Mouse (Mus musculus) hindbrain, embryonic 14.5 days (tissue): ENCODE measurements around the gene Eif2ak3. TPM values are rescaled to one million over a fixed set of nuclear protein-coding genes. Genes with fewer than 3 reads are reported as not detected.

Experiments used
- ATAC-seq: fragments of 200-750 bp; cut with Nextera tagmentation; 2 replicates; pipeline ENCODE4 v1.8.0; 2017; ENCODE audit warnings: moderate number of reproducible peaks, mild to moderate bottlenecking, moderate TSS enrichment, moderate library complexity; ENCODE audit not compliant: low FRiP score
- DNase-seq: peaks from one replicate; pipeline ENCODE4 v3.0.0-alpha.2; 2015; ENCODE audit warnings: low spot score
- H3K27ac ChIP-seq: fragments of 300-500 bp; sonication (generic); 2 replicates; pipeline ENCODE4 v1.5.1; 2014; ENCODE audit warnings: mild to moderate bottlenecking, moderate library complexity
- H3K27me3 ChIP-seq: fragments of 300-500 bp; sonication (generic); 2 replicates; pipeline ENCODE4 v1.6.1; 2014; ENCODE audit warnings: mild to moderate bottlenecking, low read length, mixed read lengths; ENCODE audit not compliant: control insufficient read depth, insufficient read depth
- H3K36me3 ChIP-seq: fragments of 300-500 bp; sonication (generic); replicated peaks from 2 replicates; pipeline ENCODE4 v1.6.1; 2014; ENCODE audit not compliant: control insufficient read depth, insufficient read depth
- H3K4me1 ChIP-seq: fragments of 300-500 bp; sonication (generic); replicated peaks from 2 replicates; pipeline ENCODE4 v1.6.1; 2014; ENCODE audit warnings: antibody characterized with exemption, low read length, mixed read lengths; ENCODE audit not compliant: control insufficient read depth, insufficient read depth
- H3K4me2 ChIP-seq: fragments of 300-500 bp; sonication (generic); replicated peaks from 2 replicates; pipeline ENCODE4 v1.6.1; 2014; ENCODE audit warnings: mild to moderate bottlenecking, moderate library complexity
- H3K4me3 ChIP-seq: fragments of 300-500 bp; sonication (generic); replicated peaks from 2 replicates; pipeline ENCODE4 v1.5.1; 2014; ENCODE audit warnings: mild to moderate bottlenecking, low read length
- H3K9ac ChIP-seq: fragments of 300-500 bp; sonication (generic); 2 replicates; pipeline ENCODE4 v1.6.1; 2014
- H3K9me3 ChIP-seq: fragments of 300-500 bp; sonication (generic); 2 replicates; pipeline ENCODE4 v1.6.1; 2016; ENCODE audit warnings: low read length; ENCODE audit not compliant: control insufficient read depth
- WGBS: fragments of 180-500 bp; shearing (Covaris S2); extraction: QIAGEN DNeasy Blood & Tissue Kit; methylation state at CpG from one replicate; pipeline ENCODE4 v1.1.7; 2014; 5-methylcytosine and 5-hydroxymethylcytosine counted together
- polyA plus RNA-seq: library from polyadenylated mRNA; unstranded; fragments of >200 nt; fragmentation: Nextera tagmentation; extraction: Ambion mirVana; gene quantifications from 2 replicates; pipeline ENCODE4 v1.2.1, GENCODE M21; 2014

Eif2ak3 gene
- polyA plus RNA-seq, 1 experiment from 2014 or later = 13.0 TPM

DNA sequence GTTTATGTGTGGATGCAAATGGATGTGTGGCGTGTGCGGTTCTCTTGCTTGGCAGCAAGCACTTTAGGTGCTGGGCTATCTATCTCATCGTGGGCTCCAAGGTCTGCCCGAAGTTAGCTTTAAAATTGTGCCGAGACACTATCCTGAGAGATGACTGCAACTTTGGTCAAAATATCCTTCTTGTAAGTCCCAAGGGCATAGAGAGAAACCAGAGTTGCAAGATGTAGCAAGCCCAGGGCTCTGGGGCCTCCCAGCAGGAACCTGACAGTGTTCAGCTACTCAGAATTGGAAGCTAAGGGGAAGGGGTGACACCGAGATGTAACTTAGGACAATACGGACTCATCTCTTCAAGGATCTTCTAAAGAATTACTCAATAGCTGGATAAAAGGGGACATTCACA is 65.3 kb downstream of the Eif2ak3 start:
- Histone ChIP-seq H3K36me3 (peaks cover 22% of the 10 kb centered on the region), H3K27me3 (no peaks in the 10 kb centered on the region), H3K9me3 (no peaks in the 10 kb centered on the region), H3K4me2 (no peak overlapping the region), H3K4me3 (no peak overlapping the region), H3K4me1 (peaks cover 6% of the 10 kb centered on the region), H3K9ac (no peak overlapping the region), H3K27ac (no peak overlapping the region)
- 85% methylated on average over 7 of the region's 7 CpGs for WGBS
- DNase-seq (no peak), ATAC-seq (no peak)

DNA sequence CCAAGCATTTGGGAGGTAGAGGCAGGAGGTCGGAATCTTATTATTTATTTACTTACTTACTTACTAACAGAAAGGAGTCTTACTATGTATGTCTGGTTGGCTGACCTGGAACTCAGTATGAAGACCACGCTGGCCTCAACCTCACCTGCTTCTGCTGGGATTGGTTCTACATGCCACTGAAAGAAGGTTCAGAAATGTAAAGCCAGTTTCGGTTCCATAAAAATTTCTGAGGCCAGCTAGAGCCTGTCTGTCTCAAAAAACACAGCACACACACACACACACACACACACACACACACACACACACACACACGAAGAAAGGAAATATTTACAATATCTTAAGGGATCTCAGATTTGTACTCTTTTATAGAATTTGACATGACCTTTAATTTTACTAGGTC is 66.0 kb downstream of the Eif2ak3 start:
- Histone ChIP-seq H3K4me1 (peaks cover 6% of the 10 kb centered on the region), H3K9ac (no peak overlapping the region), H3K9me3 (no peaks in the 10 kb centered on the region), H3K27me3 (no peaks in the 10 kb centered on the region), H3K4me3 (no peak overlapping the region), H3K27ac (no peak overlapping the region), H3K36me3 (peaks cover 18% of the 10 kb centered on the region), H3K4me2 (no peak overlapping the region)
- 70% methylated on average over 4 of the region's 4 CpGs for WGBS
- ATAC-seq = no peak
- no peak for DNase-seq

DNA sequence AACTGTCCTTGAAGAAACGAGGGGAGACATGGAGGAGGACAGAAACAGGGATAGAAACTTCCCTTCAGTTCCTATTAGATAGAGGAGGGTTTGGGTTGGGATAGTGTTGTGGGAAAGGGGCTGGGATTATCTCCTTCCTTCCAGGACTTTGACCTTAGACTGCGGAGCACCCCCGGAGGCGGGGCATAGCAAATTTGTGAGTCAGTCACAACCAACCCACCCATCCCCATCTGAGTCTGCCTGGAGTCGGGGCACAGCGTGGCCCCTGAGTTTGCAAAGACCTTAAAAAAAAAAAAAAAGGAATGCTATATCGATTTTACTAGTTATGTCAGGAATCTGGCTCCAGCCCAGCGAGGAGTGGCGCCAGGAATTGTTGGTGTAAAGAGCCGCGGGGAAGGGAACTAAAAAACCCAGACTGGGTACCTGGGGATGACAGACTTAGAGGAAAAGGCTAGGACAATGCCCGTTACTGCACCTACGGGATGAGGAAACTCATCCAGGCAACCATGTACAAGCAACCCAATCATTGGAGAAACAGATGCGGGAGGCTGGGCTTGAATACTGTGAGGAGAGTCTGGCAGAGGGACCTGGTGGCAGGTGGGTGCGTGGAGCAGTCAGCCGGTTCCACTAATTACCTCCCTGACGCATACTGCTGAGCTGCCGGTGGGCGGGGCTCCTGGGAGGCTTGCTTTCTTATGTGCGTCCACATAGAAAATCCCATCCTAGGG is 67.5 kb downstream of the Eif2ak3 start:
- H3K4me2 ChIP-seq = peak overlapping the region; percentile 45
- peak overlapping the region; percentile 24; the same call in 1 of the 2 replicates for H3K9ac ChIP-seq
- WGBS = 19% methylated on average over 20 of the region's 20 CpGs
- H3K36me3 ChIP-seq = 0 out of 2 replicates have a peak, but pooled peaks cover 3% of the 10 kb centered on the region
- DNase-seq = peak; percentile 30
- peaks cover 6% of the 10 kb centered on the region for H3K4me1 ChIP-seq
- peak overlapping the region; percentile 12 for H3K4me3 ChIP-seq
- no peaks in the 10 kb centered on the region for H3K27me3 ChIP-seq
- ATAC-seq = peak; percentile 62; the same call in 1 of the 2 replicates
- H3K9me3 ChIP-seq = no peaks in the 10 kb centered on the region
- no peak overlapping the region for H3K27ac ChIP-seq

DNA sequence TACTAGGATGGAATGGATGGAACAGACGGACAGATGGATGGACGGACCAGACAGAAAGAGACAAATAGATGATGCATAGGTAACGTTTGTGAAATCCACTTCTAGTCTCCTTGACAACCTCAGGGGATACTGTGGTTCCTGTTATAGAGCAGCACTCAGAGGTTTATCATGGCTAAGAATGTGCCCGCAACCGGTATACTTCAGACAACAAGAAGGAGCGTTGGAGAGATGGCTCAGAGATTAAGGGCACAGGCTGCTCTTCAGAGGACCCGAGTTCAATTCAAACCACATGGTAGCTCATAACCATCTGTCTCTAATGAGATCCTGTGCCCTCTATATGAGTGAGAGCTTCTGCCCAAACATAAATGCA is 68.1 kb downstream of the Eif2ak3 start:
- peaks cover 6% of the 10 kb centered on the region for H3K4me1 ChIP-seq
- no peak overlapping the region for H3K27ac ChIP-seq
- H3K27me3 ChIP-seq = no peaks in the 10 kb centered on the region
- H3K4me2 ChIP-seq = peak overlapping the region; percentile 45
- 68% methylated on average over 7 of the region's 7 CpGs for WGBS
- no peak overlapping the region for H3K4me3 ChIP-seq
- H3K9ac ChIP-seq = no peak overlapping the region
- H3K36me3 ChIP-seq = no peaks in the 10 kb centered on the region
- peak; percentile 29; the same call in 1 of the 2 replicates for ATAC-seq
- no peak for DNase-seq
- no peaks in the 10 kb centered on the region for H3K9me3 ChIP-seq

DNA sequence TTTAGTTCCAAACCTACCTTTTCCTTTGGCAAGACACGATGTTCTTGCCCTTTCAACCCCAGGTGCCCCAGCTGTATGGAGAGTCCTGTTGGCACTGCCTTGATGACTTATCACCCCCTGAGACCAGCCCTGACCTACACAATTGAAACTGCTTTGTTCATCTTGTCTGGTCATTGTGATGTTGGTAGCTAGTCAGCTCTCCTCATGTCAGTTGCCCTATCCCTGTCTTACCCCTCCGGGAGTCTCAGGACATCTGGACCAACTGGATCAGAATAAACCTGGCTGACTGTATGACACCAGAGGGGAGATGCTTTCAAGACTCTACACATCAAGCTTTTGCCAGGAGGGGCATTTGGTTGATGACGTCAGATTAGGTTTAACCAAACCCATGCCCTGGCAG is 74.5 kb downstream of the Eif2ak3 start, which contains the start of gene Tex37:
Tex37 (minus strand) TSS at position 101 of the 400 bp plus-strand sequence.
- Histone ChIP-seq H3K36me3 (no peaks in the 10 kb centered on the region), H3K27me3 (no peaks in the 10 kb centered on the region), H3K4me1 (peaks cover 10% of the 10 kb centered on the region; the same call in 1 of the 2 replicates), H3K27ac (no peak within 1 kb of the TSS), H3K9me3 (no peaks in the 10 kb centered on the region), H3K9ac (no peak within 1 kb of the TSS), H3K4me3 (no peak within 1 kb of the TSS), H3K4me2 (no peak within 1 kb of the TSS)
- DNase-seq = no peak
- 89% methylated on average over 3 of the region's 3 CpGs for WGBS
- ATAC-seq = no peak

DNA sequence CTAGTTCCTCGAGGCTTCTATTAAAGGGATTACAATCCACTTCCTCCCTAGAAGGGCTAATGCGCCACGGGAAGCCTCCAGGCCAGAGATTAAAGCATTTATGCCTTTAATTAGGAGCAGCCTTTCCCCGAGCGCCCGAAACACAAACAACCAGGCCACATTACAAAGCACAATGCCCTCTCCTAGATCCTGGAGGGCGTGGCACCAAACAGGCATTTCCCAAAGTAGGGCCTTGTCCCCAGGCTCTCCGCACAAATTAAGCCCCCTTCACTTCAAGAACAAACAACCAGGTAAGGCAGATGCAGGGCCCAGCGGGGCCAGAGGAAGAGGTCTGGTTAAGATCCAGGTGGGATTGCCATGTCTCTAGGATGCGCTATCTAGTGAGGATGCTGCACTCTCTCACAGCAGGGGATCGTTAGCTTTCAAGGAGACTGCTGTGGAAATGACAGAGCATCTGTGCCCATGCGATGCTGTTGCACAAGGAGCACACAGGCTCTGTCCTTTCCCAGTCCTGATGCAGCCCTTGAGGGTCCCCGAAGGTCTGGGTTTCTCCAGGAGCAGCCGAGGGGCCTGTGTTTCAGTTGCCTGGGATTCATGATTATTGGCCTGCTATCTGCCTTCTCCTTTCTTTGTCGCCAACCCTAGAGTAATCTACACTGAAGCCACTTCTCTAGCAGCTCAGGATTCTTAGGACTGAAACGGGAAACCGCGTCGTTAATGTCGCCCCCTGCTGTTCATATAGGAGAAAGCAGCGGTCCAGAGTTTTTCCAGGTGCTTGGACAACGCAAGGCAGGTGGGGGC is 77.2 kb downstream of the Eif2ak3 start:
- Histone ChIP-seq H3K4me2 (peak overlapping the region; percentile 51), H3K4me3 (peak overlapping the region; percentile 14; the same call in 1 of the 2 replicates), H3K36me3 (no peaks in the 10 kb centered on the region), H3K27ac (peak overlapping the region; percentile 78), H3K9ac (peak overlapping the region; percentile 56), H3K9me3 (no peaks in the 10 kb centered on the region), H3K27me3 (no peaks in the 10 kb centered on the region), H3K4me1 (peaks cover 10% of the 10 kb centered on the region; the same call in 1 of the 2 replicates)
- DNase-seq (peak; percentile 82), ATAC-seq (peak; percentile 76)
- WGBS = 3% methylated on average over 22 of the region's 22 CpGs

DNA sequence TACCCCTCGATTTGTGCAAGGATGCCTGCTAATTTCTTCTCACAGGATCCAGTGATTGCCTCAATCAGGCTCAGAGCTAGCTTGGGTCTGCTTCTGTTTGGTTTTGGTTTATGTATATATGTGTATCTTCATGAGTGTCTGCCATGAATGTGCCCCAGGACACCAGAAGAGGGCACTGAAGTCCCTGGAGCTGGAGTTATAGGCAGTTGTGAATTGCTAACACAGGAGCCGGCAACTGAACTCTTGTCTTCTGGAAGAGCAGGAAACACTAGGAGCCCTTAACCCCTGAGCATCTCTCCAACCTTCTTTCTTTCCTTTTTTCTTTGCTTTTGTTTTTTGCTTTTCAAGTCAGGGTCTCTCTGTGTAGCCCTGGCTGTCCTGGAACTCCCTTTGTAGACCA is 87.5 kb downstream of the Eif2ak3 start:
- H3K4me1 ChIP-seq = no peaks in the 10 kb centered on the region
- H3K27me3 ChIP-seq = no peaks in the 10 kb centered on the region; the same call in 1 of the 2 replicates
- H3K36me3 ChIP-seq = no peaks in the 10 kb centered on the region
- DNase-seq = no peak
- H3K4me3 ChIP-seq = no peak overlapping the region
- H3K27ac ChIP-seq = no peak overlapping the region
- no peaks in the 10 kb centered on the region for H3K9me3 ChIP-seq
- H3K4me2 ChIP-seq = no peak overlapping the region
- ATAC-seq = no peak
- H3K9ac ChIP-seq = no peak overlapping the region
- 87% methylated on average over 2 of the region's 2 CpGs for WGBS

DNA sequence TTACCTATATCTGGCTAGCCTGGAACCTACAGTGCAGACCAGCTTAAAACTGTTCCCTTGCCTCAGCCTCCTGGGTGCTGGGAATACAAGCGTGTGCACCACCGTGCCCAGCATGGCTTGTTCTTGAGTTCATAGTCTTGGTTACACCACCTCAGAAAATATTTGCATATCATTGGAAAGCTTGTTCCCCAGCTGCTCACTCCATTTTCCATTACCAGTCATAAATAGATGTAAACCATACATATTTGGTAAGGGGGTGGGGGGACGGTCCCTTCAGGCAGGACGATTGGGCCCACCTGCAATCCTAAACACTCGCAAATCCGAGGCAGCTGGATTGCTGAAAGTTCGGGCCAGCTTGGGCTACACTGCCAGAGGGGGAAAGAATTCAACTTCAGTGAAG is 109.0 kb downstream of the Eif2ak3 start:
- DNase-seq = no peak
- no peak overlapping the region for H3K27ac ChIP-seq
- no peak for ATAC-seq
- H3K9me3 ChIP-seq = no peaks in the 10 kb centered on the region
- WGBS = 83% methylated on average over 7 of the region's 7 CpGs
- H3K36me3 ChIP-seq = no peaks in the 10 kb centered on the region
- peaks cover 12% of the 10 kb centered on the region for H3K4me1 ChIP-seq
- H3K4me2 ChIP-seq = no peak overlapping the region
- peaks cover 61% of the 10 kb centered on the region for H3K27me3 ChIP-seq
- no peak overlapping the region for H3K4me3 ChIP-seq
- no peak overlapping the region for H3K9ac ChIP-seq

DNA sequence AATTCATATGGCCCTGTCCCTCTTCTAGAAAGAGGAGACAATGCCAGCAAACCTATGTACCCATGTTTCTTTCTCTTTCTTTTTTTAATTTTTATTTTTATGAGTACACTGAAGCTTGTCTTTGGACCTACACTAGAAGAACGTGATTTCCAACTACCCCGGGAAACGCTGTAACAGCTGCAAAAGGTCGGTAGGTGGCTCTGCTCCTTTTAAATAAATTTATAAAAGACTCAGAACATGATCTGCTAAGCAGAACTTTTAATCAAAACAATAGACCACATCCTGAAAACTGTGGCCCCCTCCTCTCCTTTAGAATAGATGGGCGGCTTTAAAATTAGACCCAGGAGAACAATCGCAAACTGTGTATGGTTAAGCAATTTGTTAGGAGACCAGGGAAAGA is 109.7 kb downstream of the Eif2ak3 start:
- Histone ChIP-seq H3K27me3 (peaks cover 69% of the 10 kb centered on the region), H3K4me3 (no peak overlapping the region), H3K9ac (no peak overlapping the region), H3K4me2 (no peak overlapping the region), H3K36me3 (no peaks in the 10 kb centered on the region), H3K9me3 (no peaks in the 10 kb centered on the region), H3K27ac (no peak overlapping the region), H3K4me1 (peaks cover 12% of the 10 kb centered on the region)
- no peak for ATAC-seq
- 11% methylated on average over 6 of the region's 6 CpGs for WGBS
- no peak for DNase-seq
